Mouse (Mus musculus) cortical plate, adult 2 months (tissue): ENCODE results near the gene Csmd2. TPM values are rescaled to one million over a fixed set of nuclear protein-coding genes. Genes with fewer than 3 reads are reported as not detected.

ENCODE experiments used
- H3K27ac ChIP-seq: fragments of 200-500 bp; 2 replicates; pipeline ENCODE4 v1.5.1; 2012; ENCODE audit warnings: low read length, control low read depth, inconsistent platforms; ENCODE audit not compliant: insufficient read depth
- H3K4me1 ChIP-seq: fragments of 200-500 bp; 2 replicates; pipeline ENCODE4 v1.6.1; 2011; ENCODE audit warnings: low read length; ENCODE audit not compliant: control insufficient read depth, insufficient read depth
- H3K4me3 ChIP-seq: fragments of 200-500 bp; 2 replicates; pipeline ENCODE4 v1.5.1; 2011; ENCODE audit warnings: mild to moderate bottlenecking, low read length, control low read depth; ENCODE audit not compliant: insufficient read depth
- CTCF ChIP-seq: fragments of 200-500 bp; IDR thresholded peaks from 2 replicates; pipeline ENCODE4 v1.5.1; 2011; ENCODE audit warnings: mild to moderate bottlenecking, control low read depth, low read length; ENCODE audit not compliant: insufficient read depth; ENCODE audit errors: extremely low read depth
- POLR2A ChIP-seq: fragments of 200-500 bp; IDR thresholded peaks from 2 replicates; pipeline ENCODE4 v1.6.1; 2011; ENCODE audit warnings: mild to moderate bottlenecking, low read length, control low read depth; ENCODE audit not compliant: insufficient read depth; ENCODE audit errors: extremely low read depth
- polyA plus RNA-seq: library from polyadenylated mRNA; depleted of rRNA; stranded (reverse); fragments of >200 nt; gene quantifications from 2 replicates; pipeline ENCODE4 v1.2.3, GENCODE M21; 2012

The Csmd2 gene
- polyA plus RNA-seq, 1 experiment, result 29.3 TPM

- no peak for TF ChIP-seq POLR2A
- TF ChIP-seq CTCF, result no peak
- peaks cover 1% of the 10 kb centered on the region; the same call in 1 of the 2 replicates for H3K4me1 ChIP-seq
- no peak overlapping the region for H3K27ac ChIP-seq
- no peak overlapping the region for H3K4me3 ChIP-seq
Measured at GRCm38 (mm10) chr4:128288095-128288494, 300.4 kb downstream of the Csmd2 start.

GRCm38 (mm10) chr4:128304049-128304448 is 316.4 kb downstream of the Csmd2 start:
- Histone ChIP-seq H3K27ac (no peak overlapping the region), H3K4me3 (no peak overlapping the region), H3K4me1 (peaks cover 5% of the 10 kb centered on the region; the same call in 1 of the 2 replicates)
- TF ChIP-seq POLR2A, result no peak
- TF ChIP-seq CTCF, result no peak

GRCm38 (mm10) chr4:128306011-128306410 is 318.4 kb downstream of the Csmd2 start:
- Histone ChIP-seq H3K27ac (no peak overlapping the region), H3K4me3 (no peak overlapping the region), H3K4me1 (peaks cover 5% of the 10 kb centered on the region; the same call in 1 of the 2 replicates)
- no peak for TF ChIP-seq CTCF

- Histone ChIP-seq H3K27ac (no peak overlapping the region), H3K4me3 (no peak overlapping the region), H3K4me1 (no peaks in the 10 kb centered on the region)
- TF ChIP-seq CTCF, result no peak
- TF ChIP-seq POLR2A, result no peak
Measured at GRCm38 (mm10) chr4:128315328-128315727, 327.7 kb downstream of the Csmd2 start.

- TF ChIP-seq CTCF (0 out of 2 replicates have a peak, but pooled peaks have one; percentile 10), POLR2A (no peak)
- H3K27ac ChIP-seq, result no peak overlapping the region
- no peaks in the 10 kb centered on the region for H3K4me1 ChIP-seq
- H3K4me3 ChIP-seq, result no peak overlapping the region
Measured at GRCm38 (mm10) chr4:128317951-128318350, 330.3 kb downstream of the Csmd2 start.

- no peak for TF ChIP-seq POLR2A
- TF ChIP-seq CTCF, result no peak
- no peak overlapping the region for H3K27ac ChIP-seq
- H3K4me1 ChIP-seq, result peaks cover 2% of the 10 kb centered on the region; the same call in 1 of the 2 replicates
- H3K4me3 ChIP-seq, result no peak overlapping the region
Measured at GRCm38 (mm10) chr4:128325511-128325910, 337.9 kb downstream of the Csmd2 start.

GRCm38 (mm10) chr4:128326755-128327154 is 339.1 kb downstream of the Csmd2 start:
- peaks cover 2% of the 10 kb centered on the region; the same call in 1 of the 2 replicates for H3K4me1 ChIP-seq
- no peak overlapping the region for H3K4me3 ChIP-seq
- TF ChIP-seq CTCF, result no peak
- TF ChIP-seq POLR2A, result no peak
- no peak overlapping the region for H3K27ac ChIP-seq

- TF ChIP-seq CTCF, result no peak
- TF ChIP-seq POLR2A, result no peak
- H3K27ac ChIP-seq, result no peak overlapping the region
- peaks cover 2% of the 10 kb centered on the region; the same call in 1 of the 2 replicates for H3K4me1 ChIP-seq
- H3K4me3 ChIP-seq, result no peak overlapping the region
Measured at GRCm38 (mm10) chr4:128327421-128327820, 339.8 kb downstream of the Csmd2 start.

GRCm38 (mm10) chr4:128330519-128330918 is 342.9 kb downstream of the Csmd2 start:
- TF ChIP-seq POLR2A, result no peak
- no peak for TF ChIP-seq CTCF
- no peak overlapping the region for H3K27ac ChIP-seq
- H3K4me3 ChIP-seq, result no peak overlapping the region
- H3K4me1 ChIP-seq, result peaks cover 2% of the 10 kb centered on the region; the same call in 1 of the 2 replicates

- H3K4me3 ChIP-seq, result no peak overlapping the region
- no peak overlapping the region for H3K27ac ChIP-seq
- TF ChIP-seq CTCF (no peak), POLR2A (no peak)
- peaks cover 4% of the 10 kb centered on the region for H3K4me1 ChIP-seq
Measured at GRCm38 (mm10) chr4:128340457-128340856, 352.8 kb downstream of the Csmd2 start.
